Mouse (Mus musculus): Measurements from ENCODE around the gene Iqce. TPM values are rescaled to one million over a fixed set of nuclear protein-coding genes. Genes with fewer than 3 reads are reported as not detected.

Iqce gene
- total and polyA plus RNA-seq, 3 experiments: 6.4 to 21.2 TPM; not detected in 1

GRCm38 (mm10) chr5:140624238-140624637 lies 77.9 kb downstream of the Iqce start:
- TF ChIP-seq MAX (IDR thresholded peaks at IDR 0.05; ENCODE audit: low read length) (no peak), MEF2A (IDR thresholded peaks at IDR 0.05; ENCODE audit: extremely low read depth, insufficient replicate concordance, low read depth, low read length, poor library complexity, severe bottlenecking) (no peak), TBP (IDR thresholded peaks at IDR 0.05; ENCODE audit: low read depth, low read length) (no peak), EP300 (IDR thresholded peaks at IDR 0.05; ENCODE audit: low read depth in 1 of 2, low read length in 2 of 2) (no peak), POLR2AphosphoS2 (IDR thresholded peaks at IDR 0.05; ENCODE audit: low read length) (no peak), MYB (IDR thresholded peaks at IDR 0.05; ENCODE audit: low read depth, low read length) (no peak), KAT2A (conservative IDR thresholded peaks at IDR 0.05; ENCODE audit: low read depth, low read length) (no peak)
- no peak overlapping the region for H3K27ac ChIP-seq (ENCODE audit: control insufficient read depth, low read depth, low read length)
- H3K9ac ChIP-seq (ENCODE audit: control insufficient read depth, low read depth, low read length, poor library complexity, severe bottlenecking): no peak overlapping the region
- H3K4me3 ChIP-seq (ENCODE audit: control insufficient read depth in 1 of 2, insufficient read depth in 1 of 2, low read depth in 2 of 2, low read length in 2 of 2): no peak overlapping the region
- H3K9me3 ChIP-seq (replicated peaks; ENCODE audit: insufficient read depth, low read length): no peaks in the 10 kb centered on the region
- H3K79me2 ChIP-seq (ENCODE audit: control insufficient read depth, insufficient read depth, low read length, poor library complexity): no peaks in the 10 kb centered on the region
- no peaks in the 10 kb centered on the region for H3K27me3 ChIP-seq (ENCODE audit: control insufficient read depth in 1 of 2, insufficient read depth in 2 of 2, low read length in 2 of 2)
- no peaks in the 10 kb centered on the region for H3K36me3 ChIP-seq (ENCODE audit: control insufficient read depth in 1 of 2, insufficient read depth in 2 of 2, low read length in 2 of 2)
- H3K4me1 ChIP-seq (ENCODE audit: control insufficient read depth in 1 of 2, insufficient read depth in 2 of 2, low read length in 2 of 2): no peaks in the 10 kb centered on the region
- no peak for DNase-seq (ENCODE audit: low read depth, low spot score)

GRCm38 (mm10) chr5:140623791-140624190 lies 78.4 kb downstream of the Iqce start:
- TF ChIP-seq USF1 (IDR thresholded peaks at IDR 0.05; ENCODE audit: low read depth, low read length) (no peak), MXI1 (IDR thresholded peaks at IDR 0.05; ENCODE audit: low read depth, low read length) (no peak), MAFK (IDR thresholded peaks at IDR 0.05; ENCODE audit: borderline replicate concordance, low read depth, low read length) (no peak), SIN3A (IDR thresholded peaks at IDR 0.05; ENCODE audit: low read length) (no peak), BHLHE40 (IDR thresholded peaks at IDR 0.05; ENCODE audit: borderline replicate concordance, low read depth, low read length) (no peak), TAL1 (IDR thresholded peaks at IDR 0.05; ENCODE audit: low read length) (no peak), UBTF (IDR thresholded peaks at IDR 0.05; ENCODE audit: borderline replicate concordance, insufficient read depth, low read depth, low read length) (no peak), MYC (IDR thresholded peaks at IDR 0.05; ENCODE audit: low read depth, low read length) (no peak), USF2 (IDR thresholded peaks at IDR 0.05; ENCODE audit: borderline replicate concordance in 1 of 2, insufficient read depth in 1 of 2, low read depth in 1 of 2, low read length in 2 of 2) (no peak)
- H3K9me3 ChIP-seq (replicated peaks; ENCODE audit: insufficient read depth, low read length): no peaks in the 10 kb centered on the region
- H3K36me3 ChIP-seq (ENCODE audit: control insufficient read depth in 1 of 2, insufficient read depth in 2 of 2, low read length in 2 of 2): no peaks in the 10 kb centered on the region
- H3K79me2 ChIP-seq (ENCODE audit: control insufficient read depth, insufficient read depth, low read length, poor library complexity): no peaks in the 10 kb centered on the region
- no peak for DNase-seq (ENCODE audit: low read depth, low spot score)
- H3K9ac ChIP-seq (ENCODE audit: control insufficient read depth, low read depth, low read length, poor library complexity, severe bottlenecking): no peak overlapping the region
- no peaks in the 10 kb centered on the region for H3K27me3 ChIP-seq (ENCODE audit: control insufficient read depth in 1 of 2, insufficient read depth in 2 of 2, low read length in 2 of 2)
- H3K27ac ChIP-seq (ENCODE audit: control insufficient read depth, low read depth, low read length): no peak overlapping the region
- H3K4me3 ChIP-seq (ENCODE audit: control insufficient read depth in 1 of 2, insufficient read depth in 1 of 2, low read depth in 2 of 2, low read length in 2 of 2): no peak overlapping the region
- no peaks in the 10 kb centered on the region for H3K4me1 ChIP-seq (ENCODE audit: control insufficient read depth in 1 of 2, insufficient read depth in 2 of 2, low read length in 2 of 2)

Measured in MEL (cell line).